Mouse (Mus musculus) lung, embryonic 16.5 days (tissue): ENCODE results near the gene Pla2g1b. TPM values are rescaled to one million over a fixed set of nuclear protein-coding genes. Genes with fewer than 3 reads are reported as not detected.

ENCODE experiments used
- ATAC-seq: fragments of 200-750 bp; cut with Nextera tagmentation; 2 replicates; pipeline ENCODE4 v1.8.0; 2017; ENCODE audit warnings: low read depth, mild to moderate bottlenecking, moderate library complexity
- H3K27ac ChIP-seq: fragments of 300-500 bp; sonication (generic); 2 replicates; pipeline ENCODE4 v1.5.1; 2014; ENCODE audit warnings: mild to moderate bottlenecking, control low read depth, low read length
- H3K27me3 ChIP-seq: fragments of 300-500 bp; sonication (generic); 2 replicates; pipeline ENCODE4 v1.6.1; 2014; ENCODE audit warnings: low read depth, low read length, mixed read lengths; ENCODE audit not compliant: control insufficient read depth, insufficient read depth
- H3K36me3 ChIP-seq: fragments of 300-500 bp; sonication (generic); 2 replicates; pipeline ENCODE4 v1.6.1; 2014; ENCODE audit warnings: low read length; ENCODE audit not compliant: control insufficient read depth, insufficient read depth
- H3K4me1 ChIP-seq: fragments of 300-500 bp; sonication (generic); replicated peaks from 2 replicates; pipeline ENCODE4 v1.6.1; 2014; ENCODE audit warnings: low read length, mixed read lengths; ENCODE audit not compliant: control insufficient read depth, insufficient read depth
- H3K4me2 ChIP-seq: fragments of 300-500 bp; sonication (generic); 2 replicates; pipeline ENCODE4 v1.6.1; 2014; ENCODE audit warnings: low read depth, low read length, control low read depth
- H3K4me3 ChIP-seq: fragments of 300-500 bp; sonication (generic); 2 replicates; pipeline ENCODE4 v1.5.1; 2014; ENCODE audit warnings: mild to moderate bottlenecking, low read length, control low read depth
- H3K9ac ChIP-seq: fragments of 300-500 bp; sonication (generic); 2 replicates; pipeline ENCODE4 v1.6.1; 2014; ENCODE audit warnings: low read length, control low read depth
- H3K9me3 ChIP-seq: fragments of 300-500 bp; sonication (generic); 2 replicates; pipeline ENCODE4 v1.6.1; 2016; ENCODE audit warnings: low read length; ENCODE audit not compliant: control insufficient read depth
- WGBS: fragments of 180-500 bp; shearing (Covaris S2); extraction: QIAGEN DNeasy Blood & Tissue Kit; methylation state at CpG from one replicate; pipeline ENCODE4 v1.1.7; 2014; 5-methylcytosine and 5-hydroxymethylcytosine counted together
- polyA plus RNA-seq: library from polyadenylated mRNA; unstranded; fragments of >200 nt; fragmentation: Nextera tagmentation; extraction: Ambion mirVana; gene quantifications from 2 replicates; pipeline ENCODE4 v1.2.1, GENCODE M21; 2015

The Pla2g1b gene
- 9.7 and 9.8 TPM in 2 replicates for polyA plus RNA-seq

DNA sequence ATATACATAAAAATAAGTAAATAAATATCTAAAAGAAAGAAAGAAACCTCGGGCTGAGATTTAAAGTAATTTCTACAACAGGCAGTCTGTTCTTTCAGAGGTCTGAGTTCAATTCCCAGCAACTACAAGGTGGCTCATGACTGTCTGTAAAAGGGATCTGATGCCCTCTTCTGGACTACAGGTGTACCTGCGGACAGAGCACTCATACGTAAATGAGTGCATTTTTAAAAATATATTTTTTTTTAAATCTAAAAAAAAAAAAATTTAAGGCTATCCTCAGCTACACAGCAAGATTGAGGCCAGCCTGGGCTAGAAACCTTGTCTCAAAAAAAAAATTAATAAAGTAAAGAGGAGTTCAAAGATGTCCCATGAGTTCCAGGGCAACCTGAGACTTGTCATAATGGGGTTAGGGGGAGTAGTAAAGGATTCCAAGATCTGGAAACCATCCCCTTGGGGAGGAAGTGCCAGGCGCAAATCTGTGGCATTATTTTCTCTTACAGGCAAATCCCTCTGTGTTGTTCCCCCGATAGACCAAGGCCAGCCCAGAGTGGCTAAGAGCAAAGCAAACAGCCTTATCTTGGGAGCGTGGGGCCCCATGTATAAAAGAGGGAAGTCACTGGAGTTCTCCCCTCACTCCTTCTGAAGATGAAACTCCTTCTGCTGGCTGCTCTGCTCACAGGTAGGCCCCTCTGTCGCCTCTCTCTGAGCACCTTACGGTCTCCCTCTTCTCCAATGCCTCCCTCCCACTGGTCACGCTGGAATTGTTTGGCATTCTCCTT, at the start of gene Pla2g1b:
Gene Pla2g1b, plus strand, starts transcription at position 621 of the 779 bp plus-strand sequence.
- Histone ChIP-seq H3K27me3 (no peaks in the 10 kb centered on the region), H3K4me1 (no peaks in the 10 kb centered on the region; the same call in 1 of the 2 replicates), H3K27ac (no peak within 1 kb of the TSS), H3K9me3 (no peaks in the 10 kb centered on the region), H3K9ac (no peak within 1 kb of the TSS), H3K36me3 (no peaks in the 10 kb centered on the region), H3K4me3 (no peak within 1 kb of the TSS), H3K4me2 (no peak within 1 kb of the TSS)
- WGBS: 26% methylated on average over 9 of the region's 9 CpGs
- peak; percentile 29; the same call in 1 of the 2 replicates for ATAC-seq

DNA sequence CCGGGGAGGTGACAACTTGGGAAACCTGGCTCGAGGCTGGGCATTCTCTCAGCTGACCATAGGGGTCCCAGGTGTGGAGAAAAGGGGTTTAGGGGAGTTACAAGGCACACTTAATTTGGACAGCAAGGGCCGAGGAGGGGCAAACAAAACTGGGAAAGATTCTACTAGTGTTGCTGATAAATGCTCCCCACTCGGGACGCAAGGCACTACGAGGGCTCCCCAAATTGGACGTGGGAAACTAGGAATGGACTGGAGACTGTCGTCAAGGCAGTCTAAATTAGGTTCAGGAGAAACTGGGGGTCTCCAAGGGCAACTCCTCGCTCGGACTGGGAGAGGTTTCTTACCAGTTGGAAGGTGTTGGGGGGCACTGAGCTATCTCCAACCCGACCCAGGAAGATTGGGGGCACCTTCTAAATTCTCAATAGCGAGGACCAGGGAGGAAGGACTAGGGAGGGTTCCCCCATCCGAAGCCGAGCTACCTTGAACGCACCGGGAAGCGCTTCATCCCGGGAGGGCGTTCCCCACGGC, 37.2 kb upstream of the Pla2g1b start:
- Histone ChIP-seq H3K27me3 (peaks cover 17% of the 10 kb centered on the region), H3K4me3 (peak overlapping the region; percentile 90), H3K9me3 (no peaks in the 10 kb centered on the region), H3K36me3 (0 out of 2 replicates have a peak, but pooled peaks cover 2% of the 10 kb centered on the region), H3K9ac (peak overlapping the region; percentile 90), H3K4me2 (peak overlapping the region; percentile 99), H3K4me1 (peaks cover 15% of the 10 kb centered on the region; the same call in 1 of the 2 replicates), H3K27ac (no peak overlapping the region)
- 2% methylated on average over 20 of the region's 20 CpGs for whole genome bisulfite sequencing
- no peak for ATAC-seq

DNA sequence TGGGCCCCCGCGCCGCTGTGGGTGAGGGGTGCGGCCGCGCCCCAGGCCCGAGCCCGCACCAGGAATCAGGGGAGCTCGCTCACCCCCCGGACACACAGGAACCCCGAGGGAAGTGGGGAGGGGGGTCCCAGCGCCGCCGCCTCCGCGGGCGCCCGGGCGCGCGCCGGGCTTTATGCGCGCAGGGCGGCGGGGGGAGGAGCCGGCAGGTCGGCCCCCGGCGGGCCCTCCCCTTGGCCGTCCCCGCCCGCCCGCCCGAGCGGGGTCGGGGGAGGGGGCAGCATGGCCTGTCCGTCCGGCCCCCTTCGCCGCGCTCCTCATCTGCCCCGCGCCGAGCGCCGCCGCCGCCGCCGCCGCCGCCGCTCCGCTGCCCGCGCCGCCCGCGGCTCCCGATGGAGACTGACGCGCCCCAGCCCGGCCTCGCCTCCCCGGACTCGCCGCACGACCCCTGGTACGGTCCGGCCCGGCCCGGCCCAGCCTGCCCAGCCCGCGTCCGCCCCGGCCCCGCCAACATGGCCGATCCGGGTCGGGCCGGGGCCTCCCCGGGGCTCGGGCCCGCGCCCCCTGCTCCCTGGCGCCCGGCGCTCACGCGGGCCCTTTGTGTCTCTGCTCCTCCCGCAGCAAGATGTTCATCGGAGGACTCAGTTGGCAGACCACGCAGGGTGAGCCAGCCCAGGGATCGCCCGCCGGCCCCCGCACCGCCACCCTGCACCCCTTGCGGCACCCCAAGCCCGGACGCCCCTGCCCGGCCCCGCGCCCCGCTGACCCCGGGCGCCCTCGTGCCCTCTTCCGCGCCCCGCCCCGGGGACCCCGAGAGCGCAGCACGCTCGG, 36.5 kb upstream of the Pla2g1b start, which contains the start of gene Msi1:
Gene Msi1, plus strand, starts transcription at position 241 of the 828 bp plus-strand sequence.
- Histone ChIP-seq H3K27ac (0 out of 2 replicates have a peak within 1 kb of the TSS, but pooled peaks have one; percentile 19), H3K4me1 (peaks cover 15% of the 10 kb centered on the region; the same call in 1 of the 2 replicates), H3K9ac (peak within 1 kb of the TSS; percentile 90), H3K9me3 (no peaks in the 10 kb centered on the region), H3K4me3 (peak within 1 kb of the TSS; percentile 90), H3K4me2 (peak within 1 kb of the TSS; percentile 99), H3K27me3 (peaks cover 17% of the 10 kb centered on the region), H3K36me3 (0 out of 2 replicates have a peak, but pooled peaks cover 2% of the 10 kb centered on the region)
- under 1% methylated on average over 49 of the region's 117 CpGs for WGBS
- peak; percentile 82 for ATAC-seq

DNA sequence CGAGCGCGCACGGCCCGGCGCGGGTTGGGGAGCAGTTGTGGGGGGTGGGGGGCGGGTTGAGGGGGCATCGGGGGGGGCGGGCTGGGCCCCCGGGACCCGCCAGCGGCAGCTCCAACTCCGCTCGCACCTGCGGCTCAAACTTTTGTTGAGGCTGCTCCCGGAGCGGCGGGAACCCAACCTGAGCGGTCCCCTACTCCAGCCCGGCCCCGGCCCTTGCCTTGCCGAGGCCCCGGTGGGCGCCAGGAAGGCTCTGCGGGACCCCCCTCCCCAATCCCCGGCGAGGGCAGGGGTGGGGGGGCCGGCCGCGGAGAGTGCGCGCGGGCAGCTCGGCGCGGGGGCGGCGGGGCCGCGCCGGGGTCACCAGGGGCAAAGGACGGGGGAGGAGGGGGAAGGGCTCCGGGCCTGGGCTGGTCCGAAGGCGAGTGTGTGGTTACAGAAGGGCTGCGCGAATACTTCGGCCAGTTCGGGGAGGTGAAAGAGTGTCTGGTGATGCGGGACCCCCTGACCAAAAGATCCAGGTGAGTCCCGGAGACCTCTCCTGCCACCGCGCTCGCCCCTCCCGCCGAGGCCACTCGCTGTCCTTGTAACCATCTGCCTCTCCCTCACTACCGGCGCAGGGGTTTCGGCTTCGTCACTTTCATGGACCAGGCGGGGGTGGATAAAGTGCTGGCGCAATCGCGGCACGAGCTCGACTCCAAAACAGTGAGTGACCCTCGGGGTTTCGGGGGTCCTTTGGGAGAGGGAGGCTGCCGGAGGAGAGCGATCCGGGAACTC, 35.7 kb upstream of the Pla2g1b start:
- peak overlapping the region; percentile 90 for H3K9ac ChIP-seq
- WGBS: under 1% methylated on average over 64 of the region's 73 CpGs
- ATAC-seq: peak; percentile 39
- H3K27ac ChIP-seq: no peak overlapping the region
- peak overlapping the region; percentile 90 for H3K4me3 ChIP-seq
- no peaks in the 10 kb centered on the region for H3K9me3 ChIP-seq
- peaks cover 15% of the 10 kb centered on the region; the same call in 1 of the 2 replicates for H3K4me1 ChIP-seq
- 0 out of 2 replicates have a peak, but pooled peaks cover 2% of the 10 kb centered on the region for H3K36me3 ChIP-seq
- H3K27me3 ChIP-seq: peaks cover 17% of the 10 kb centered on the region
- peak overlapping the region; percentile 99 for H3K4me2 ChIP-seq

DNA sequence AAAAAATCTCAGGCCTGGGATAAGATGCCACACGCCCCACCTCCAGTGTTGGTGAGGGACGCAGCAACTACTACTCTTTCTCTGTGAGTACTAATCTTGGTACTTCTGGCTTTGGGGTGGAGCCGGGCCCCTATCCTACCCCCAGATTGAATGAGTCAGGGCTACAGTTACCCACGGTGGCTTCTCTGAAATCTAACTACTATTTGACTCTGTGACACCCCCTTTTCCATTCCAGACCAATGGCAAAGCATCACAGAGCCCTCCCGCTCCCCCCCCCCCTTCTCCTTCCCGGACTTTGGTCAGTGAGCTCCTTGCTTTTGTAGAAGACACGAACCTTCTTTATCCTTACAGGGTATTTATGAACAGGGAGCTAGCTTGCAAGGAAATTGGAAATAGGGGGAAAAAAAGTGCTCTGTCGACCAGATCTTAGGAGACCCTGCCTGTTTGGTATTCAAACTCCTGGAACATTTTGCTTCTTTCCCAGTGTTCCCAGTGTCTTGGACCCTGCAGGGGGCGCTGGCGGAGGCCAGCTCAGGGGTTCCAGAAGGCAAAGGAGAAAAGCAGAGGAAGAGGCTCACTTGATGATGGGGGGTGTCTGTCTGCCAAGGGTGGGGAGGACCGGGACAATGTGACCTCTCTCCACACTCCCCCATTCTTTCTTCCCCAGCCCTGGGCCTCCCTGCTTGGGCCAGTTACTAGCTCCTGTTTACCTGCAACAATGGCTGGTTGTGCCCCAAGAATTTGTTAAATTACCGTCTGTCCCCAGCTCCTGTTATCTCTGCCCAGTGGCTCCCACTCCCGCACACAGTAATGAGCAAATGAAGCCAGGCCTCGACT, 34.8 kb upstream of the Pla2g1b start:
- ATAC-seq: no peak
- Histone ChIP-seq H3K27ac (no peak overlapping the region), H3K4me3 (peak overlapping the region; percentile 90), H3K4me2 (peak overlapping the region; percentile 99), H3K4me1 (peaks cover 23% of the 10 kb centered on the region), H3K36me3 (0 out of 2 replicates have a peak, but pooled peaks cover 2% of the 10 kb centered on the region), H3K9ac (peak overlapping the region; percentile 90; the same call in 1 of the 2 replicates), H3K27me3 (peaks cover 17% of the 10 kb centered on the region), H3K9me3 (no peaks in the 10 kb centered on the region)
- WGBS: 14% methylated on average over 14 of the region's 14 CpGs

DNA sequence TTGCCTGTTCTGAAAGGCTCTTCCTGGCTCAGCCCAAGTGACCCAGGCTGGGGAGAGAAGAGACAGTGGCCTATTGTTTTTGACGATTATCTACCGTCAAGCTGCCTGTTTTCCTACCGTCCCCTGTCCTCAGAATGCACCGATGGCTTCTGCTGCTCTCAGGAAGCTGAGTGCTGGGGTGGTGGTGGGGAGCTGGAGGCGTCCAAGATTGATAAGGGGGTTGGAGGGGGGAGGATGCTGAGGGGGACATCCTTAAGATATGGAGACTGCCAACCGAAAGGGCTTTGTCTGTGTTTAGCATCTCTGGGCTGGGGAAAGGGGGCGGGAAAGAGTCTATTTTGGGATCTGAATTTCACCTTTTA, 34.2 kb upstream of the Pla2g1b start:
- ATAC-seq: no peak
- peaks cover 16% of the 10 kb centered on the region for H3K27me3 ChIP-seq
- H3K4me2 ChIP-seq: no peak overlapping the region
- H3K9ac ChIP-seq: 0 out of 2 replicates have a peak overlapping the region, but pooled peaks have one; percentile 8
- peaks cover 29% of the 10 kb centered on the region for H3K4me1 ChIP-seq
- WGBS: 26% methylated on average over 7 of the region's 7 CpGs
- no peaks in the 10 kb centered on the region for H3K9me3 ChIP-seq
- H3K4me3 ChIP-seq: no peak overlapping the region
- no peak overlapping the region for H3K27ac ChIP-seq
- H3K36me3 ChIP-seq: 0 out of 2 replicates have a peak, but pooled peaks cover 2% of the 10 kb centered on the region

DNA sequence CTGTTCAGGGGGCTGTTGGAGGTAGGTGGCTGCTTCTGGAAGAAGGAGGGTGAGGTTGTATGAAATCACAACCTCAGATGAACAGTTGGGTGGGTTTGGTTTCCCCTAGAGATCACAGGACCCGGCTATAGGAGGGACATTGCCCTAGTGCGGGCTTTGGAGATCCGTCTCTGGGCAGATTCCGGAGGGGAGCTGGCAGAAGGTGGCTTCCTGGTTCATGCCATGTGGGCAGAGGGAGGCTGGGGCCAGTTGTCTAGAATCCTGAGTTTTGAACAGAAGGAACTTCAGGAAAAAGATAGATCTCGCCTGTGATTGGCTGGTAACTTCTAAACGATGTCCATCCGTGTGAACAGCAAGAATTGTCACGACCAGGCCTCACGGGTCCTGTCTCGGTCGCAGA, 33.7 kb upstream of the Pla2g1b start:
- Histone ChIP-seq H3K27me3 (peaks cover 12% of the 10 kb centered on the region), H3K36me3 (0 out of 2 replicates have a peak, but pooled peaks cover 2% of the 10 kb centered on the region), H3K4me2 (no peak overlapping the region), H3K4me1 (peaks cover 31% of the 10 kb centered on the region), H3K4me3 (no peak overlapping the region), H3K9ac (no peak overlapping the region), H3K27ac (no peak overlapping the region), H3K9me3 (no peaks in the 10 kb centered on the region)
- ATAC-seq: no peak
- 78% methylated on average over 11 of the region's 11 CpGs for WGBS

DNA sequence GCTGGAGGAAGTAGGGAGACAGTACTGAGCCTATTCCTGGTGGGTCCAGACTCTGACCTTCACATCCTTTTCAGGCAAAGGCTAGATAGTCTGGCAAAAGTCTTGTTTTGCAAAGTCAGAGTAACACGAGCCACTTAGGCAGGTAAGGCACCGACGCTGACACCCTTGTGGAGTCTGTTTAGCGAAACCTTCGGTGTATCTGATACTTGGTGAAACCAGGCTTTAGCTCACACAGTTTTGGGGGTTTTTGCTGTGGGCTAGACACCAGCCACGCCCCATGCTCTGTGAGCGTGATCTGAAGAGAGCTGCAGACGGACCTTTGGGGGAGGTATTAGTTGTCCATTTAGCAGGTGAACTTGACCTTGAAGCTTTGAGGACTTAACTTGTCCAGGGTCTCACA, 32.9 kb upstream of the Pla2g1b start:
- Histone ChIP-seq H3K4me1 (peaks cover 31% of the 10 kb centered on the region), H3K36me3 (0 out of 2 replicates have a peak, but pooled peaks cover 2% of the 10 kb centered on the region), H3K27me3 (peaks cover 7% of the 10 kb centered on the region), H3K9me3 (no peaks in the 10 kb centered on the region), H3K9ac (no peak overlapping the region), H3K4me3 (no peak overlapping the region), H3K27ac (no peak overlapping the region), H3K4me2 (no peak overlapping the region)
- no peak for ATAC-seq
- WGBS: 85% methylated on average over 8 of the region's 8 CpGs
